Mouse (Mus musculus) limb, embryonic 13.5 days (tissue): ENCODE data around the gene Srrm4. TPM values are rescaled to one million over a fixed set of nuclear protein-coding genes. Genes with fewer than 3 reads are reported as not detected.
"Not testable (repeated sequence)": the region's sequence is repeated elsewhere in the genome, so short reads cannot be mapped to it uniquely, and the experiment has no call there.

Source experiments
- ATAC-seq: fragments of 200-750 bp; cut with Nextera tagmentation; 2 replicates; pipeline ENCODE4 v1.8.0; 2017; ENCODE audit warnings: low read depth, moderate number of reproducible peaks, moderate TSS enrichment; ENCODE audit not compliant: low FRiP score
- H3K27ac ChIP-seq: fragments of 300-500 bp; sonication (generic); 2 replicates; pipeline ENCODE4 v1.5.1; 2015; ENCODE audit warnings: inconsistent platforms, mild to moderate bottlenecking, moderate library complexity
- H3K27me3 ChIP-seq: fragments of 300-500 bp; sonication (generic); 2 replicates; pipeline ENCODE4 v1.6.1; 2015; ENCODE audit warnings: mild to moderate bottlenecking, inconsistent platforms
- H3K36me3 ChIP-seq: fragments of 300-500 bp; sonication (generic); 2 replicates; pipeline ENCODE4 v1.6.1; 2015; ENCODE audit warnings: inconsistent platforms, mild to moderate bottlenecking, moderate library complexity
- H3K4me1 ChIP-seq: fragments of 300-500 bp; sonication (generic); 2 replicates; pipeline ENCODE4 v1.6.1; 2015; ENCODE audit warnings: inconsistent platforms
- H3K4me2 ChIP-seq: fragments of 300-500 bp; sonication (generic); replicated peaks from 2 replicates; pipeline ENCODE4 v1.6.1; 2015; ENCODE audit warnings: inconsistent platforms, mild to moderate bottlenecking, moderate library complexity
- H3K4me3 ChIP-seq: fragments of 300-500 bp; sonication (generic); 2 replicates; pipeline ENCODE4 v1.5.1; 2015; ENCODE audit warnings: moderate library complexity, mild to moderate bottlenecking, inconsistent platforms
- H3K9ac ChIP-seq: fragments of 300-500 bp; sonication (generic); 2 replicates; pipeline ENCODE4 v1.6.1; 2015; ENCODE audit warnings: mild to moderate bottlenecking, inconsistent platforms
- H3K9me3 ChIP-seq: fragments of 300-500 bp; sonication (generic); 2 replicates; pipeline ENCODE4 v1.6.1; 2016; ENCODE audit warnings: inconsistent platforms
- WGBS: fragments of 180-500 bp; shearing (Covaris S2); methylation state at CpG from one replicate; pipeline ENCODE4 v1.1.7; 2015; 5-methylcytosine and 5-hydroxymethylcytosine counted together
- polyA plus RNA-seq: library from polyadenylated mRNA; unstranded; fragments of >200 nt; fragmentation: Nextera tagmentation; extraction: Ambion mirVana; gene quantifications from 2 replicates; pipeline ENCODE4 v1.2.1, GENCODE M21; 2015

Gene Srrm4
- polyA plus RNA-seq, 1 experiment from 2014 or later: 0.25 TPM

GRCm38 (mm10) chr5:116432871-116433270 is 158.7 kb downstream of the Srrm4 start:
- ATAC-seq: no peak
- 69% methylated on average over 7 of the region's 7 CpGs for WGBS
- Histone ChIP-seq H3K27me3 (no peaks in the 10 kb centered on the region), H3K4me3 (no peak overlapping the region), H3K27ac (no peak overlapping the region), H3K4me1 (peaks cover 10% of the 10 kb centered on the region; the same call in 1 of the 2 replicates), H3K9ac (no peak overlapping the region), H3K4me2 (no peak overlapping the region), H3K9me3 (no peaks in the 10 kb centered on the region), H3K36me3 (no peaks in the 10 kb centered on the region)

GRCm38 (mm10) chr5:116426701-116427100 is 164.9 kb downstream of the Srrm4 start:
- no peaks in the 10 kb centered on the region for H3K9me3 ChIP-seq
- peaks cover 27% of the 10 kb centered on the region for H3K4me1 ChIP-seq
- H3K9ac ChIP-seq: no peak overlapping the region
- H3K36me3 ChIP-seq: no peaks in the 10 kb centered on the region
- no peaks in the 10 kb centered on the region for H3K27me3 ChIP-seq
- H3K27ac ChIP-seq: no peak overlapping the region
- H3K4me3 ChIP-seq: no peak overlapping the region
- no peak overlapping the region for H3K4me2 ChIP-seq
- WGBS: 73% methylated on average over 2 of the region's 2 CpGs
- no peak for ATAC-seq

GRCm38 (mm10) chr5:116425709-116426108 is 165.9 kb downstream of the Srrm4 start:
- ATAC-seq, H3K4me3 ChIP-seq, H3K27ac ChIP-seq, H3K36me3 ChIP-seq, H3K9me3 ChIP-seq, H3K27me3 ChIP-seq, H3K4me2 ChIP-seq, H3K9ac ChIP-seq: not testable (repeated sequence)
- WGBS: 90% methylated on average over 3 of the region's 3 CpGs
- H3K4me1 ChIP-seq: peaks cover 34% of the 10 kb centered on the region

GRCm38 (mm10) chr5:116425273-116425672 is 166.3 kb downstream of the Srrm4 start:
- no peak overlapping the region for H3K4me3 ChIP-seq
- no peak for ATAC-seq
- no peaks in the 10 kb centered on the region for H3K27me3 ChIP-seq
- no peak overlapping the region for H3K4me2 ChIP-seq
- H3K9me3 ChIP-seq: no peaks in the 10 kb centered on the region
- no peaks in the 10 kb centered on the region for H3K36me3 ChIP-seq
- H3K4me1 ChIP-seq: peaks cover 36% of the 10 kb centered on the region
- WGBS: 44% methylated on average over 7 of the region's 7 CpGs
- H3K9ac ChIP-seq: 0 out of 2 replicates have a peak overlapping the region, but pooled peaks have one; percentile 14
- H3K27ac ChIP-seq: no peak overlapping the region; the same call in 1 of the 2 replicates

- ATAC-seq: no peak
- WGBS: 69% methylated on average over 8 of the region's 8 CpGs
- H3K9ac ChIP-seq: no peak overlapping the region
Observed at GRCm38 (mm10) chr5:116423746-116424145, 167.9 kb downstream of the Srrm4 start.

GRCm38 (mm10) chr5:116422699-116423201 is 168.9 kb downstream of the Srrm4 start, which contains the start of gene Hspb8:
Hspb8 (minus strand) TSS chr5:116422864.
- no peaks in the 10 kb centered on the region for H3K27me3 ChIP-seq
- H3K27ac ChIP-seq: peak within 1 kb of the TSS; percentile 73
- peak within 1 kb of the TSS; percentile 43 for H3K4me3 ChIP-seq
- H3K9ac ChIP-seq: peak within 1 kb of the TSS; percentile 59
- no peaks in the 10 kb centered on the region for H3K9me3 ChIP-seq
- peak within 1 kb of the TSS; percentile 75 for H3K4me2 ChIP-seq
- no peaks in the 10 kb centered on the region for H3K36me3 ChIP-seq
- ATAC-seq: peak; percentile 77
- under 1% methylated on average over 18 of the region's 20 CpGs for WGBS
- peaks cover 46% of the 10 kb centered on the region for H3K4me1 ChIP-seq

More at GRCm38 (mm10) chr5:116423746-116424145, 167.9 kb downstream of the Srrm4 start:
- Histone ChIP-seq H3K27me3 (no peaks in the 10 kb centered on the region), H3K36me3 (no peaks in the 10 kb centered on the region), H3K4me3 (no peak overlapping the region), H3K4me1 (peaks cover 46% of the 10 kb centered on the region), H3K9me3 (no peaks in the 10 kb centered on the region), H3K4me2 (no peak overlapping the region), H3K27ac (no peak overlapping the region)

- peak overlapping the region; percentile 75 for H3K4me2 ChIP-seq
- peak overlapping the region; percentile 43 for H3K4me3 ChIP-seq
- H3K27me3 ChIP-seq: no peaks in the 10 kb centered on the region
- H3K27ac ChIP-seq: peak overlapping the region; percentile 73; the same call in 1 of the 2 replicates
- H3K9me3 ChIP-seq: no peaks in the 10 kb centered on the region
- no peaks in the 10 kb centered on the region for H3K36me3 ChIP-seq
- peaks cover 46% of the 10 kb centered on the region for H3K4me1 ChIP-seq
- WGBS: 53% methylated on average over 22 of the region's 22 CpGs
- peak overlapping the region; percentile 59 for H3K9ac ChIP-seq
- no peak for ATAC-seq
Observed at GRCm38 (mm10) chr5:116421791-116422481, 169.7 kb downstream of the Srrm4 start.

- peak overlapping the region; percentile 65 for H3K27ac ChIP-seq
- H3K4me1 ChIP-seq: peaks cover 55% of the 10 kb centered on the region
- 10% methylated on average over 6 of the region's 6 CpGs for WGBS
- peak overlapping the region; percentile 15; the same call in 1 of the 2 replicates for H3K9ac ChIP-seq
- ATAC-seq: peak; percentile 49
- no peaks in the 10 kb centered on the region for H3K36me3 ChIP-seq
- no peaks in the 10 kb centered on the region for H3K9me3 ChIP-seq
- H3K4me3 ChIP-seq: peak overlapping the region; percentile 25
- H3K27me3 ChIP-seq: no peaks in the 10 kb centered on the region
- H3K4me2 ChIP-seq: peak overlapping the region; percentile 54
Observed at GRCm38 (mm10) chr5:116420759-116421225, 170.8 kb downstream of the Srrm4 start.

GRCm38 (mm10) chr5:116420213-116420612 is 171.4 kb downstream of the Srrm4 start:
- no peak overlapping the region for H3K9ac ChIP-seq

GRCm38 (mm10) chr5:116419322-116420045 is 172.1 kb downstream of the Srrm4 start:
- Histone ChIP-seq H3K4me2 (peak overlapping the region; percentile 54), H3K4me3 (no peak overlapping the region), H3K9me3 (no peaks in the 10 kb centered on the region), H3K27ac (no peak overlapping the region; the same call in 1 of the 2 replicates), H3K27me3 (no peaks in the 10 kb centered on the region), H3K4me1 (peaks cover 56% of the 10 kb centered on the region), H3K9ac (no peak overlapping the region), H3K36me3 (no peaks in the 10 kb centered on the region)
- WGBS: 53% methylated on average over 6 of the region's 6 CpGs
- no peak for ATAC-seq

More at GRCm38 (mm10) chr5:116420213-116420612, 171.4 kb downstream of the Srrm4 start:
- Histone ChIP-seq H3K36me3 (no peaks in the 10 kb centered on the region), H3K4me3 (peak overlapping the region; percentile 25), H3K4me1 (peaks cover 58% of the 10 kb centered on the region), H3K27ac (peak overlapping the region; percentile 65), H3K4me2 (peak overlapping the region; percentile 54), H3K9me3 (no peaks in the 10 kb centered on the region), H3K27me3 (no peaks in the 10 kb centered on the region)
- WGBS: 91% methylated on average over 1 of the region's 1 CpGs
- no peak for ATAC-seq

GRCm38 (mm10) chr5:116416208-116416607 is 175.4 kb downstream of the Srrm4 start:
- H3K4me1 ChIP-seq: peaks cover 35% of the 10 kb centered on the region
- H3K36me3 ChIP-seq: no peaks in the 10 kb centered on the region
- 8% methylated on average over 5 of the region's 5 CpGs for WGBS
- H3K27me3 ChIP-seq: no peaks in the 10 kb centered on the region
- no peak overlapping the region for H3K9ac ChIP-seq
- H3K27ac ChIP-seq: no peak overlapping the region
- no peak for ATAC-seq
- H3K9me3 ChIP-seq: no peaks in the 10 kb centered on the region
- no peak overlapping the region for H3K4me2 ChIP-seq
- no peak overlapping the region for H3K4me3 ChIP-seq
